Mouse (Mus musculus): ENCODE measurements around the gene Map7.
A peak's percentile ranks its signal among the peaks of the same experiment; 100 is the strongest.

Map7 gene

DNA sequence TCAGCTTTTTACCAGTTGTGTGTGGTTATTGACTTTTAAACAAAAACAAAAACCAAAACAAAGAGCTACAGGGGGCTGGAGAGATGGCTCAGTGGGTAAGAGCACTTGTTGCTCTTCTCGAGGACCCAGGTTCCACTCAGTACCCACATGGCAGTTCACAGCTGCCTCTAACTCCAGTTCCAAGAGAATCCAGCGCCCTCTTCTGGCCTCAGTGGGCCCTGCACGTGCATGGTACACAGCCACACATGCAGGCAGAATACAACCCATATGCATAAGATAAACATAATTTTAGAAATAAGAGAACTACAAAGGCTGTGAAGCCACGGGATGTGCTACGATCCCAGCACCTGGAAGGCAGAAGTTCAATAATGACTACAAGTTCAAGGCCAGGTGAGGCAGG, 147.7 kb downstream of the Map7 start:
- Histone ChIP-seq H3K36me3 (ENCODE audit: control insufficient read depth, insufficient read depth, low read length, poor library complexity, severe bottlenecking) (no peaks in the 10 kb centered on the region; the same call in 1 of the 2 replicates), H3K27me3 (ENCODE audit: control insufficient read depth, insufficient read depth, low read length, poor library complexity, severe bottlenecking) (no peaks in the 10 kb centered on the region)
- DNase-seq (ENCODE audit: low read depth, low spot score): peak; percentile 24

DNA sequence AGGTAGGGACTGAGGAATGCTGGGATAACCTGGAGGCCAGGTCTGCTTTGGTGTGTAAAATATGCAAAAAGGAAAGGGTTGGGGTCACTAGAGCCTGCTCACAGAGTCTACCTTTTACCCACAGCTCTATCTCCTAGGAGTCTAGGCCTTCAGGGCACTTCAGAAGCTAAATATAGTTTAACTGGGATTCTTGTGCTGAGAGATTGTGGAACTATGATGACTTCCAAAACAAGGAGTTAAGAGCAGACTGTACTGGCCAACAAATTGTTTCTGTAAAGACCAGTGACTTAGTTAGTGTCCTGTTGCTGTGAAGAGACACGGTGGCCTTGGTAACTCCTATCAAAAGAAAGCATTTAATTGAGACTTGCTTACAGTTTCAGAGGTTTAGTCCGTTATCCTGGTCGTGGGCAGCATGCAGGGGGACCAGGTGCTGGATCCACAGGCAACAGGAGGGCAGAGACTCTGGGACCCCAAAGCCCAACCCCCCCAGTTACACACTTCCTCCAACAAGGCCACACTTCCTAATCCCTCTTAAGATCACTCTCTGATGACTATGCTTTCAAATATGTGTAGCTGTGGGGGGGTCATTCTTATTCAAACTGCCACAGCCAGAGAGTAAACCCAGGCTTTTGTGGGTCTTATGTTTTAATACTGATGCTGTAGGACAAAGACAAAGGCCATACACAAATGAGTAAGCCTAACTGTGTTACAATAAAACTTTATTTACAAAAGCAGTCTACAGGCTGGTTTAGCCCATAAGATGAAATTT, 150.1 kb downstream of the Map7 start:
- Histone ChIP-seq H3K36me3 (ENCODE audit: control insufficient read depth, insufficient read depth, low read length, poor library complexity, severe bottlenecking) (no peaks in the 10 kb centered on the region), H3K27me3 (ENCODE audit: control insufficient read depth, insufficient read depth, low read length, poor library complexity, severe bottlenecking) (no peaks in the 10 kb centered on the region)
- DNase-seq (ENCODE audit: low read depth, low spot score): no peak

DNA sequence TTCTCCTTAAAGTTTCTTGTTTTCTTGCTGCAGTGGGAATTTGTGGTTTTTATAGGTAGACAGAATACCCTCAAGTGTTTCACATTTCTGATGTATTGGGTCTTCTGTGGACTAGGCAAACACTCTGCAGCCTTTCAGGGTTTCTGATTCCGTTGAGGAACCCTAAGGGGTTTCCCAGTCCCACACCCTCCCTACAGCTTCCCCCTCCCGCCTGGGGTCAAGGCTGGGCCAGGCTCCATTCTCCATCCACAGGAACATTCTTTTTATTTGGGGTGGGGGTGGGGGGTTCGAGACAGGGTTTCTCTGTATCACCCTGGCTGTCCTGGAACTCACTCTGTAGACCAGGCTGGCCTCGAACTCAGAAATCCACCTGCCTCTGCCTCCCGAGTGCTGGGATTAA, 150.8 kb downstream of the Map7 start:
- DNase-seq (ENCODE audit: low read depth, low spot score): no peak
- Histone ChIP-seq H3K27me3 (ENCODE audit: control insufficient read depth, insufficient read depth, low read length, poor library complexity, severe bottlenecking) (no peaks in the 10 kb centered on the region), H3K36me3 (ENCODE audit: control insufficient read depth, insufficient read depth, low read length, poor library complexity, severe bottlenecking) (no peaks in the 10 kb centered on the region)

DNA sequence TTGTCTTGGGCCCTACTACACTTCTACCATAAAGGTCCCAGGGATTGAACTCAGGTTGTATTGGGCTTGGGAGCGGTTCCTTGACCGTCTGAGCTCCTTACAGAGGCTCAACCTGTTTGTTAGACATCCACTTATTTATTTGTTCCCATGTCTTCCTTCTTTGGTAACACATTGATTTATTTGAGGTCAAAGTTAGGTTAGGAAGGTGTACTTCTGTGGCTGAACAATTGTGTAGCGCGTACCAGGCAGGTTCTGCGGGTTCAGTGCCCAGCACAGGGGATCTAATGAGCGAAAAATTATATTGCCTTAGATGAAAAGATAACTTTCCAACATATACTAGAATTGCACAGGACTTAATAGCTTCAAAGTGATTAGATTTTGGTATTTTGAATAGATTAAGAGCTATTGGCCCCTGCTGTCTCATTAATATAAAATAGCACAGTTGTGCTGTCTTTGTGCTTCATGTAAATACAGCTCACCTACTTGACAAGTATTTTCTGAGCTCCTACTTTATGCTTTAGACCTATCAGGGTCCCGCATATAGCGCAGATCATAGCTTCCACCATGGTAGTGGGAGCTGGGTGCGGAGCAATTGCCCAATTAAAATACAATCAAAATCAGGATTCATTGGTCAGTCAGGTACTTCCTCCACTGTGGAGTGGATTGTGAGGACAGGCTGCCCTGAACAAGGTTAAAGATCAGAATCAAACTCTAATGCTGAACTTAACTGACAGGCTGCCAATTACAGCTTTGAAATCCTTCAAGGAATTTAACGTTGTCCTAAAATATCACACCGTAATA, 162.9 kb downstream of the Map7 start:
- no peak for DNase-seq (ENCODE audit: low read depth, low spot score)
- Histone ChIP-seq H3K36me3 (ENCODE audit: control insufficient read depth, insufficient read depth, low read length, poor library complexity, severe bottlenecking) (no peaks in the 10 kb centered on the region), H3K27me3 (ENCODE audit: control insufficient read depth, insufficient read depth, low read length, poor library complexity, severe bottlenecking) (no peaks in the 10 kb centered on the region)

DNA sequence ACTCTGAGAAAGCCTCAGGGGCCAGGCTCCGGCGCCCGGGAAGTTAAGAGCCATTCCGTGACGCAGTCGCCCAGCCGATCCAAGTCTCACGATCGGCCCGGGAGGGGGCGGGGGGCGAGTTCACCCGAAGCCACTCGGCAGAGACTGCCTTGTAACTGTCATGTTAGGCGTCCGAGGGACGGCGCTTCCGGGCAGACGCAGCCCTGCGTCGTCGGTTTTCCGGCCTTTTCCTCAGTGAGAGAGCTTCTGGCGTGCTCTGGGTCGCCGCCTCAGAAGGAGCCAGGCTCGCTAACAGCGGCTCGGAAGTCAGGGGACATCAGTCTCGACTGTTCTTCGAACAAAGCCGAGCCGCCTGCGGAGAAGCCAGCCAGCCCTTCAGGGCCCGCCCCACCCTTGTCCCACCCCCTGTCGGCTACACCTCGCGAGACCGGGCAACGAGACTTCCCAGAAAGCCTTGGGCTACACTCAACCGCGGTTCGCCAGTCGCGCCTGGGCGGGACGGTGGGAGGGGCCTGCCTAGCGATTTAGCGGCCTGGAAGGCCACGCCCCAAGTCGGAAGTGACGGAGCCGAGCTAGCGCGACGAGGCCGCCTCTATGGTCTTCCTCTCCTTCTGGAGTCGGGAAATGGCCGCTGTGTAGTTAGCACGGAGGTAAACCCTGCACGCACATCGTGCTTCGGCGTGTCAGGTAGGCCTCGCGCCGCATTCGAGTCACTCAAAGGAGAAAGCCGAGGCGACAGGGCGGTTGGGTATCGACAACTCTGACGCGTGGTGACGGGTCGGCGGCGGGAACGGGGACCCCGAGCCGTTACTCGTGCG, 163.9 kb downstream of the Map7 start, which contains the start of gene Bclaf1:
Bclaf1 (plus strand) TSS at position 552 of the 818 bp plus-strand sequence.
- DNase-seq (ENCODE audit: low read depth, low spot score): peak; percentile 100
- Histone ChIP-seq H3K27me3 (ENCODE audit: control insufficient read depth, insufficient read depth, low read length, poor library complexity, severe bottlenecking) (no peaks in the 10 kb centered on the region), H3K36me3 (ENCODE audit: control insufficient read depth, insufficient read depth, low read length, poor library complexity, severe bottlenecking) (no peaks in the 10 kb centered on the region)

DNA sequence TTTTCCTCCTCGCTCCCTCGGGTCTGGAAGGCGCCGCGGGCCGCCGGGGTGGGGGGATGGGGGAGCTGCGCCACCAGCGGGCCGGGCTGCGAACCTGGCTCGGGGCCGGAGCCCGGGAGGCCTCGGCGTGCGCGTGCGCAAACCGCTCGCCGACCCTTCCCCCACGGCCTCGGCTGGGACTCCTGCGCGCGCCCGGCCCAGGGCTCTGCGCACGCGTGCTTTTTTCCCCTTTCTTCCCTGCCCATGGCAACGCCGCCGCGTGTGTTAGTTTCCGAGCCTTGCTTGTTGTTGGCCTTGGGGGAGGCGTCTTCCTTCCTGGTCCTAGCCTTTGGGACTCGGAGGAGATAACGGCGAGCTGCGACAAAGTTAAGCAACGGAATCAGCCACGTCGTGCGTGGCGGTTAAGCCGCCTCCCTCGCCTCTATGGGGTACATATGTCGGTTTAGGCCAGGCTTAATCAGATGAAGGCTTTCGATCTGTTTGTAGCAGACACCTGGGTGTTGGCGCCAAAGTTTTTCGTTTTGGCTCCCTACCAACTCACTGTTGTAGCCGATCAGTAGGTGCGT, 164.5 kb downstream of the Map7 start:
- DNase-seq (ENCODE audit: low read depth, low spot score): peak; percentile 86
- Histone ChIP-seq H3K36me3 (ENCODE audit: control insufficient read depth, insufficient read depth, low read length, poor library complexity, severe bottlenecking) (peaks cover 2% of the 10 kb centered on the region; the same call in 1 of the 2 replicates), H3K27me3 (ENCODE audit: control insufficient read depth, insufficient read depth, low read length, poor library complexity, severe bottlenecking) (no peaks in the 10 kb centered on the region)

DNA sequence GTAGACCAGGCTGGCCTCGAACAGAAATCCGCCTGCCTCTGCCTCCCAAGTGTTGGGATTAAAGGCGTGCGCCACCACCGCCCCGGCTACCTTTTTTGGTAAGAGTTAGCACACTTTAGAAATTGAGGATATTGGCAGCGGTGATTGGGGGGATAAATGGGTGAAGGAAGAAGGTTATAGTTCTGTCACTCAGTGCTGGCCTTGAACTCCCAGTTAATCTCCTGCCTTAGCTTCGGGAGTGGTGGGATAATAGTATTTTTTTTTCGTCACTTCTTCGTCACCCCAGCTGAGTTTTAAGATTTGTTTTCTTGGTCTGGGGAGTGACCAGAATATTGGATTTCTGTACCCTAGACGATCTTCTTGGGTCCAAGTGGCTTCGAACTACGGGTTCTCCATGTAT, 165.2 kb downstream of the Map7 start:
- no peak for DNase-seq (ENCODE audit: low read depth, low spot score)
- Histone ChIP-seq H3K36me3 (ENCODE audit: control insufficient read depth, insufficient read depth, low read length, poor library complexity, severe bottlenecking) (peaks cover 2% of the 10 kb centered on the region; the same call in 1 of the 2 replicates), H3K27me3 (ENCODE audit: control insufficient read depth, insufficient read depth, low read length, poor library complexity, severe bottlenecking) (no peaks in the 10 kb centered on the region)

DNA sequence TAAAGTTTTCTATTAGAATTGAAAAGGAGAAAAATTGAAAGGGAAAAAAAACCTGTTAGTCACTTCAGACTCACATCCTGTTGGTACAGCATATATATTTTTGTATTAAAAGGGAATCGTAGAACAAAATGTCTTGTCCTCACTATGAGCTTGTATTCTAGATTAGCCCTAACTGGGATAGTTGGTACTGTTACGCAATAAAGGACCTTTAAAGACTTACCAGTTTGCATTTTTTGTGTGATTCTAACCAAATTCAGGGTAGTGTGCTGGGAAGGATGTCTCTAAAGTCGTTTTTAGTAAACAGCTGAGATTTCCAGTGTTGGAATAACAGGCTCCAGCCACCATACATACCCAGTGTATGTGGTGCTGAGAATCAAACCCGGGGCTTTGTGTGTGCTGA, 165.7 kb downstream of the Map7 start:
- no peaks in the 10 kb centered on the region for H3K27me3 ChIP-seq (ENCODE audit: control insufficient read depth, insufficient read depth, low read length, poor library complexity, severe bottlenecking)
- DNase-seq (ENCODE audit: low read depth, low spot score): no peak
- H3K36me3 ChIP-seq (ENCODE audit: control insufficient read depth, insufficient read depth, low read length, poor library complexity, severe bottlenecking): peaks cover 2% of the 10 kb centered on the region; the same call in 1 of the 2 replicates

DNA sequence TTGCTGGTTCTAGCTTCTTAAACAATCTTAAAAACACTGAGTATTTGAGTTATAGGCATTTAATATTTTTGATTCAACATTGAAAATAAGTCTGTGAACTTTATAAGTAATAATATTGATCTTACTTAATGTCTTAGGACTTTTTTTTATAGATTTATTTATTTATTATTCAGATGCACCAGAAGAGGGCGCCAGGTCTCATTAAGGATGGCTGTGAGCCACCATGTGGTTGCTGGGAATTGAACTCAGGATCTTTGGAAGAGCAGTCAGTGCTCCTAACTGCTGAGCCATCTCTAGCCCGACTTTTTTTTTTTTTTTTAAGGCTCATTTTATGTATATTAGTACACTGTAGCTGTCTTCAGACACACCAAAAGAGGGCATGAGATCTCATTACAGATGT, 166.5 kb downstream of the Map7 start:
- Histone ChIP-seq H3K27me3 (ENCODE audit: control insufficient read depth, insufficient read depth, low read length, poor library complexity, severe bottlenecking) (no peaks in the 10 kb centered on the region), H3K36me3 (ENCODE audit: control insufficient read depth, insufficient read depth, low read length, poor library complexity, severe bottlenecking) (peaks cover 4% of the 10 kb centered on the region)
- DNase-seq (ENCODE audit: low read depth, low spot score): peak; percentile 60

DNA sequence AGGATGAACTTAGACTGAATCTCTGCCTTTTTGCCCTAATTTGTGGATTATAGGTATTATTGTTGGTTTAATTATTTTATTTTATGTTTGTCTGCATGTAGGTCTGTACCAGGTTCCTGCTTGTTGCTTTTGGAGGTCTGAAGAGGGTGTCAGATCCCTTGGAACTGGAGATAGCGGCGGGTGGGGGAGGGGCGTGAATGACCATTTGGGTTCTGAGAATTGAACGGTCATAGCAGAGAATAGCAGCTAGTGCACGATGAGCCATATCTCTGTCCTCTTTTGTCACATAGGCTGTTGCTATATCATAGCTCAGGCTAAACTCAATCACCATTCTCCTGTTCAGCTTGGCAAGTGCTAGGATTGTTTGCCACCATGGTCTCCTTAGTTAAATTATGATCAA, 169.2 kb downstream of the Map7 start:
- Histone ChIP-seq H3K36me3 (ENCODE audit: control insufficient read depth, insufficient read depth, low read length, poor library complexity, severe bottlenecking) (peaks cover 5% of the 10 kb centered on the region), H3K27me3 (ENCODE audit: control insufficient read depth, insufficient read depth, low read length, poor library complexity, severe bottlenecking) (no peaks in the 10 kb centered on the region)
- no peak for DNase-seq (ENCODE audit: low read depth, low spot score)

DNA sequence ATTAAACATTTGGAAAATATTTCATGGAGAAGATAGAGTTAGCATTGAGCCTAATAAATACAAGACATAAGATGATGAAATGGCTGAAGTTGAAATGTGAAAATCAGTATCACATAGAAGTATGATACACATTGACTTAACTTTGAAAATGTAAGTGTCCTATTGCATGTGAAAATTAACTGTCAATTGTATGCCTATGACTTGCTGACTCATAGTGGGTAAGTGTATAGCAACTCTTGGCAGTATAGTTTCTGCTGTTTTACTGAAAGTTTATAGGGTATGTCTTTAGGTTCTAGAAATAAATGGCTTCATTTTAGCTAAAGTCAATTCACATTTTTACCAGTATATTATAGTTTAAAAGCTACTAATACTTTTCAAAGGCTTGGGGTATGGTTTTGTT, 178.0 kb downstream of the Map7 start:
- no peak for DNase-seq (ENCODE audit: low read depth, low spot score)
- Histone ChIP-seq H3K36me3 (ENCODE audit: control insufficient read depth, insufficient read depth, low read length, poor library complexity, severe bottlenecking) (peaks cover 11% of the 10 kb centered on the region), H3K27me3 (ENCODE audit: control insufficient read depth, insufficient read depth, low read length, poor library complexity, severe bottlenecking) (no peaks in the 10 kb centered on the region)
